Mouse (Mus musculus) embryo, embryonic 10.5 days (tissue): ENCODE data around the gene Zfp646.
A peak's percentile ranks its signal among the peaks of the same experiment; 100 is the strongest.
"Not testable (repeated sequence)": the region's sequence is repeated elsewhere in the genome, so short reads cannot be mapped to it uniquely, and the experiment has no call there.

Experiments
- DNase-seq: peaks from one replicate; pipeline ENCODE4 v3.0.0-alpha.2; 2015; ENCODE audit warnings: low spot score

Zfp646 gene

GRCm38 (mm10) chr7:127876041-127876466 is at the start of gene Zfp646:
Gene Zfp646 (plus strand): TSS chr7:127876221.
- DNase-seq = peak; percentile 89

- no peak for DNase-seq
These were observed 40.5 kb upstream of the Zfp646 start for GRCm38 (mm10) chr7:127835550-127835949.

GRCm38 (mm10) chr7:127837473-127837872 is 38.5 kb upstream of the Zfp646 start:
- DNase-seq = no peak

GRCm38 (mm10) chr7:127837878-127838277 is 38.1 kb upstream of the Zfp646 start:
- not testable (repeated sequence) for DNase-seq

- not testable (repeated sequence) for DNase-seq
These were observed 36.0 kb upstream of the Zfp646 start for GRCm38 (mm10) chr7:127840031-127840430.

GRCm38 (mm10) chr7:127840886-127841285 is 35.1 kb upstream of the Zfp646 start:
- peak; percentile 30 for DNase-seq

GRCm38 (mm10) chr7:127841340-127842000 is 34.6 kb upstream of the Zfp646 start:
- peak; percentile 93 for DNase-seq

GRCm38 (mm10) chr7:127842001-127842718 is 33.9 kb upstream of the Zfp646 start:
- DNase-seq = peak; percentile 87

GRCm38 (mm10) chr7:127849973-127850875 is 25.8 kb upstream of the Zfp646 start:
- DNase-seq = no peak

- DNase-seq = no peak
These were observed 25.1 kb upstream of the Zfp646 start for GRCm38 (mm10) chr7:127850906-127851305.

- no peak for DNase-seq
These were observed 17.8 kb upstream of the Zfp646 start for GRCm38 (mm10) chr7:127858258-127858657.

GRCm38 (mm10) chr7:127866434-127866833 is 9.6 kb upstream of the Zfp646 start:
- no peak for DNase-seq

- DNase-seq = no peak
These were observed 8.4 kb upstream of the Zfp646 start for GRCm38 (mm10) chr7:127867641-127868040.

GRCm38 (mm10) chr7:127869149-127869810 is 6.7 kb upstream of the Zfp646 start:
- no peak for DNase-seq

- DNase-seq = peak; percentile 12
These were observed 5.7 kb upstream of the Zfp646 start for GRCm38 (mm10) chr7:127870136-127870821.

GRCm38 (mm10) chr7:127874812-127875626 is 1.0 kb upstream of the Zfp646 start:
- no peak for DNase-seq

- DNase-seq = peak; percentile 98
These were observed 407 bp upstream of the Zfp646 start for GRCm38 (mm10) chr7:127875627-127876001.

- peak; percentile 98 for DNase-seq
These were observed 687 bp downstream of the Zfp646 start, which contains the start of gene Zfp668 for GRCm38 (mm10) chr7:127876467-127877348. Gene Zfp668 (minus strand): TSS chr7:127876828.

- DNase-seq = no peak
These were observed 3.3 kb downstream of the Zfp646 start for GRCm38 (mm10) chr7:127879301-127879700.
